Mouse (Mus musculus): ENCODE measurements at regions not wholly inside any gene's neighbourhood (a gene's known extent, or its start where the extent isn't known, plus 50 kb on each side); places are given as distances from the start of the nearest gene placed in this dataset.

DNA sequence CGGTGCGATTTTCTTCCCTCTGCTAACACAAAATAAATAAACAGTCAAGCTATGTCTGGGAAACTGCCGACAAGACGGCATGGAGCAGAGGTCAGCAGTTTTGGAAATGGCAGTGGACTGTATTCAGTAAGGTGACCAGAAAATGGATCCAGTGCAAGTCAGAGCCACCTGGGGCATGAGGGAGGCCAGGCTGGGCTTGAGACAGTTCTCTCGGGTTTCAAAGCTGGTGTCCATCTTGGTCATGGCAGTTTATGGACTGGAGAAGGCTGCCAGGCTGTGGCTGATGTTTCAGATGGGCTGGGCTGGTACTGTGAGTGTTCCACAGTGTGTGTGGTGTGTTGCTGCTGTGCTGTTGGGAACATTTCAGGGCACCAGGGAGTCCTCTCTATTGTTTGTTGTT, 143.6 kb downstream of the Dmrta2 start:
- TF ChIP-seq POLR2A (IDR thresholded peaks at IDR 0.05; ENCODE audit: borderline replicate concordance, insufficient read depth, low read length) = no peak
- no peak for TF ChIP-seq CTCF (IDR thresholded peaks at IDR 0.05; ENCODE audit: borderline replicate concordance, insufficient read depth, low read depth, low read length)

Measured in cerebellum, adult 2 months (tissue).